Mouse (Mus musculus) limb, embryonic 13.5 days (tissue): ENCODE results near the gene Dbt. TPM values are rescaled to one million over a fixed set of nuclear protein-coding genes. Genes with fewer than 3 reads are reported as not detected.
A peak's percentile ranks its signal among the peaks of the same experiment; 100 is the strongest.
"Not testable (repeated sequence)": the region's sequence is repeated elsewhere in the genome, so short reads cannot be mapped to it uniquely, and the experiment has no call there.

Experiments
- ATAC-seq: fragments of 200-750 bp; cut with Nextera tagmentation; 2 replicates; pipeline ENCODE4 v1.8.0; 2017; ENCODE audit warnings: low read depth, moderate number of reproducible peaks, moderate TSS enrichment; ENCODE audit not compliant: low FRiP score
- H3K27ac ChIP-seq: fragments of 300-500 bp; sonication (generic); 2 replicates; pipeline ENCODE4 v1.5.1; 2015; ENCODE audit warnings: inconsistent platforms, mild to moderate bottlenecking, moderate library complexity
- H3K27me3 ChIP-seq: fragments of 300-500 bp; sonication (generic); 2 replicates; pipeline ENCODE4 v1.6.1; 2015; ENCODE audit warnings: mild to moderate bottlenecking, inconsistent platforms
- H3K36me3 ChIP-seq: fragments of 300-500 bp; sonication (generic); 2 replicates; pipeline ENCODE4 v1.6.1; 2015; ENCODE audit warnings: inconsistent platforms, mild to moderate bottlenecking, moderate library complexity
- H3K4me1 ChIP-seq: fragments of 300-500 bp; sonication (generic); 2 replicates; pipeline ENCODE4 v1.6.1; 2015; ENCODE audit warnings: inconsistent platforms
- H3K4me2 ChIP-seq: fragments of 300-500 bp; sonication (generic); replicated peaks from 2 replicates; pipeline ENCODE4 v1.6.1; 2015; ENCODE audit warnings: inconsistent platforms, mild to moderate bottlenecking, moderate library complexity
- H3K4me3 ChIP-seq: fragments of 300-500 bp; sonication (generic); 2 replicates; pipeline ENCODE4 v1.5.1; 2015; ENCODE audit warnings: moderate library complexity, mild to moderate bottlenecking, inconsistent platforms
- H3K9ac ChIP-seq: fragments of 300-500 bp; sonication (generic); 2 replicates; pipeline ENCODE4 v1.6.1; 2015; ENCODE audit warnings: mild to moderate bottlenecking, inconsistent platforms
- H3K9me3 ChIP-seq: fragments of 300-500 bp; sonication (generic); 2 replicates; pipeline ENCODE4 v1.6.1; 2016; ENCODE audit warnings: inconsistent platforms
- WGBS: fragments of 180-500 bp; shearing (Covaris S2); methylation state at CpG from one replicate; pipeline ENCODE4 v1.1.7; 2015; 5-methylcytosine and 5-hydroxymethylcytosine counted together
- polyA plus RNA-seq: library from polyadenylated mRNA; unstranded; fragments of >200 nt; fragmentation: Nextera tagmentation; extraction: Ambion mirVana; gene quantifications from 2 replicates; pipeline ENCODE4 v1.2.1, GENCODE M21; 2015

Gene Dbt
- polyA plus RNA-seq, 1 experiment from 2014 or later: 16.1 TPM

DNA sequence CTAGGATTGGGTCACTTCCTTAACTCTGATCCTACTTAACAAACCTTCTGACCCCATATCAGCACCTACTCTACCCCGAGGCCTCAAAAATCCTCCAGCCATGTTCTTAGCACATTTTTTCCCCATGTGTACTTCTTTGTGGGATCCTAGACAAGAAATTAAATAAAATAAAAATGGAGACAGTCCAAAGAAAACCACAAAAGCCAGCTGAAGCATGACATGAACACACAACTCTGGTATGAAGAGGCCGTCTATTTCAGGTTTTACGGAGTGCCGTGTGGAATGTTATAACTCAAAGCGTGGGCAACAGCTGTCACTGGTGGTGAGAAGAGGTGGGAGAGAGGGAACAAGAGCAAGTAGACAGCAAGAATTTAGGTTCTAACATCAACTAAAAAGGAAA is 38.5 kb downstream of the Dbt start:
- H3K36me3 ChIP-seq: peaks cover 29% of the 10 kb centered on the region
- H3K27ac ChIP-seq: no peak overlapping the region
- no peak overlapping the region for H3K9ac ChIP-seq
- no peak overlapping the region for H3K4me2 ChIP-seq
- no peak overlapping the region for H3K4me3 ChIP-seq
- H3K27me3 ChIP-seq: no peaks in the 10 kb centered on the region
- H3K4me1 ChIP-seq: no peaks in the 10 kb centered on the region
- 79% methylated on average over 5 of the region's 5 CpGs for WGBS
- no peaks in the 10 kb centered on the region for H3K9me3 ChIP-seq
- no peak for ATAC-seq

DNA sequence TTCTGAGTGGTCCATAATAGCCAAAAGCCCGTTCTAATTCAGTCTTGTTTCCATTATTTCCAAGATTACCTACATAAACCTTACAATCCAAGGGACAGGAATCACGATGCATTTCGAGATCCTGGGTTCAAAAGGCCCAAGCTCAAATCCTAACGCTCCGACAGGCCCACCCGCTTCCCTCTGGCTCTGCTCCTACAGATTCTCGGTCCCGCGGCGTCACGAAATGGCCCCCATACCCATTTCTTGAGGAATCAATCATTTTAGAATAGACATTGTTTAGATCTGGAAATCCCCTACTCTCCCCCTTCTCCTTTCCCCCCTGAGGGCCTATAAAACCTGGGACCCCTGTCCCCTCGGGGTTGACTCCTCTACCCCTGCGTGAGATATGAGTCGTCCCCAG is 48.4 kb downstream of the Dbt start:
- H3K9me3 ChIP-seq, H3K9ac ChIP-seq, H3K4me2 ChIP-seq, H3K27ac ChIP-seq, H3K4me3 ChIP-seq, H3K4me1 ChIP-seq, H3K27me3 ChIP-seq, ATAC-seq, H3K36me3 ChIP-seq: not testable (repeated sequence)
- WGBS: 92% methylated on average over 14 of the region's 14 CpGs

DNA sequence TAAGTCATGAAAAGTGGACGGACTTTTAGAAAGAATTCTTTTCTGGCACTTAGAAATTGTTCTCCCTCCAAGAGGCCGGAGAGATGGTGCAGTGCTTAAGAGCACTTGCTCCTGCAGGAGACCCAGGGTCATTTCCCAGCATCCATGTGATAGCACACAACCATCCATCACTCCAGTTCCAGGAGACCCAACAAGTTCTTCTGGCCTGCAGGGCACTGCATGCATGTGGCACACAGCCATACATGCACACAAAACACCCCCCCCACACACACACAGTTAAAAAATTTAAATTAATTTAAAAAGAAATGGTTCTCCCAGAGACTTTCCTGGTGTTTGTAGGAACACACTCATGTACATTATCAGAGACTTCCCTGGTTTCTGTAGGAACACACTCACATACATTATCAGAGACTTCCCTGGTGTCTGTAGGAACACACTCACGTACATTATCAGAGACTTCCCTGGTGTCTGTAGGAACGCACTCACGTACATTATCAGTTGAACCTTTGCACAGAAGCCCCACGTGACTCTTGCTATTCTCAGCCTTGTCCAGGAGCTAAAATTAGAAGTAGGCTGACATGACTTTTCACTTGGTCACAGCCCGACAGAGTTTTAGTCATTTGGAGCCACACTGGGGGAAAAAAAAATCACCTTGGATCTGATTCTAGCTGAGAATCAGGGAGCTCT is 49.7 kb downstream of the Dbt start, which contains the start of gene Lrrc39:
Gene Lrrc39 (plus strand): TSS at position 566 of the 687 bp plus-strand sequence.
- Histone ChIP-seq H3K27me3 (no peaks in the 10 kb centered on the region), H3K27ac (no peak within 1 kb of the TSS), H3K4me3 (no peak within 1 kb of the TSS), H3K4me1 (no peaks in the 10 kb centered on the region), H3K9ac (no peak within 1 kb of the TSS), H3K9me3 (peaks cover 6% of the 10 kb centered on the region; the same call in 1 of the 2 replicates), H3K4me2 (no peak within 1 kb of the TSS; the same call in 1 of the 2 replicates), H3K36me3 (no peaks in the 10 kb centered on the region)
- ATAC-seq: no peak
- 77% methylated on average over 7 of the region's 7 CpGs for WGBS

DNA sequence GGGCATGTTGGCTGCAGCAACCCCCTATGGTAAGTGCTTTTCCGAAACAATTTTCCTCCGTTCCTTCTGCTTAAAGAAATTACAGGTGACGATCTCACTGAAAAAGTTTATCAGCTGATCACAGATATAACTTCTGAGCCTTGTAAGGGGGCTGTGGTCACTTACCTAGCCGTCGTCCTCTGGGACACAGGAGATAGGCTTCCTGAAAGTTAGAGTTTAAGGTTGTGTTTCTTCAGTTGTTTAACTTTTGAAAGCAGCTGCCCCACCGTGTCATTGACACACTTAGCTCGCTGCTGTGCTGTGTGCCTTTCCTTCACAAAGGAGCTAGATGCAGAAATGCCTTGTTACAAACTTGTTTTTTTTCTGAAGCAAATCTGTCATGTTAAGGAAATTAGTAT is 50.2 kb downstream of the Dbt start:
- H3K27ac ChIP-seq: no peak overlapping the region
- H3K4me1 ChIP-seq: no peaks in the 10 kb centered on the region
- ATAC-seq: no peak
- 80% methylated on average over 7 of the region's 7 CpGs for WGBS
- H3K36me3 ChIP-seq: no peaks in the 10 kb centered on the region
- no peaks in the 10 kb centered on the region for H3K27me3 ChIP-seq
- no peak overlapping the region for H3K4me3 ChIP-seq
- H3K9me3 ChIP-seq: peaks cover 6% of the 10 kb centered on the region; the same call in 1 of the 2 replicates
- H3K4me2 ChIP-seq: no peak overlapping the region; the same call in 1 of the 2 replicates
- no peak overlapping the region for H3K9ac ChIP-seq

DNA sequence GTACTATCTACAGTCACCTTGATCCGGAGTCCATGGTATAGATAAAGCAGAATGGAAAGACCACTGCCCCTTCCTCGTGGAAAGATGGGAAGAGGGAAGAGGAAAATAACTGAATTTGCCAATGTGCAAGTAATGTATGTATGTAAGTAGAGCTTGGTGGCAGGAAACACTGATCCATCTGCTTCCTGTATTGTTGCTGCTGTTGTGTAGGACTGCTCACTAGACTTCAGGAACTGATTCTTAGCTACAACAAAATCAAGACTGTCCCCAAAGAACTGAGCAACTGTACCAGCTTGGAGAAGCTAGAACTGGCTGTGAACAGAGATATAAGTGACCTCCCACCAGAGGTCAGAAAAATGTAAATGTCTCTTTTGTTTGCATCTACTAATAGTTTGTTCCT is 57.8 kb downstream of the Dbt start:
- 77% methylated on average over 2 of the region's 2 CpGs for WGBS
- H3K4me3 ChIP-seq: no peak overlapping the region
- H3K36me3 ChIP-seq: no peaks in the 10 kb centered on the region
- no peak overlapping the region for H3K27ac ChIP-seq
- no peaks in the 10 kb centered on the region for H3K4me1 ChIP-seq
- peaks cover 6% of the 10 kb centered on the region; the same call in 1 of the 2 replicates for H3K9me3 ChIP-seq
- no peak overlapping the region for H3K4me2 ChIP-seq
- no peak for ATAC-seq
- no peaks in the 10 kb centered on the region for H3K27me3 ChIP-seq
- H3K9ac ChIP-seq: no peak overlapping the region

DNA sequence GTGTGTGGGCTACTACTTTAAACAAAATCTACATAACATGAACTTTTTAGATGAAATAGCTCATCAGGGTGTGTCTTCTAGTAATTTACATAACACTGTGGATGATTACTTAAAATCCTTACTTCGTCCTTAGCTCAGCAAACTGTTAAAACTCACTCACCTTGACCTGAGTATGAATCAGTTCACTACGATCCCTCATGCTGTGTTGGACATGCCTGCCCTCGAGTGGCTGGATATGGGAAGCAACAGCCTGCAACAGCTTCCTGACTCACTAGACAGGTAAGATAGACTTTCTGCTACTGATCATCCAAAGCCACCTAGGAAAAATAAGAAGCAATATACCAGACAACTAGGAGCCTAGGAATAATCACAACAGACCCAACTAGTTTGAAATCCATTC is 64.4 kb downstream of the Dbt start:
- Histone ChIP-seq H3K4me1 (no peaks in the 10 kb centered on the region), H3K9ac (no peak overlapping the region), H3K9me3 (no peaks in the 10 kb centered on the region), H3K4me2 (no peak overlapping the region), H3K36me3 (peaks cover 19% of the 10 kb centered on the region), H3K27ac (no peak overlapping the region), H3K27me3 (no peaks in the 10 kb centered on the region), H3K4me3 (no peak overlapping the region)
- ATAC-seq: no peak
- 55% methylated on average over 3 of the region's 3 CpGs for WGBS

DNA sequence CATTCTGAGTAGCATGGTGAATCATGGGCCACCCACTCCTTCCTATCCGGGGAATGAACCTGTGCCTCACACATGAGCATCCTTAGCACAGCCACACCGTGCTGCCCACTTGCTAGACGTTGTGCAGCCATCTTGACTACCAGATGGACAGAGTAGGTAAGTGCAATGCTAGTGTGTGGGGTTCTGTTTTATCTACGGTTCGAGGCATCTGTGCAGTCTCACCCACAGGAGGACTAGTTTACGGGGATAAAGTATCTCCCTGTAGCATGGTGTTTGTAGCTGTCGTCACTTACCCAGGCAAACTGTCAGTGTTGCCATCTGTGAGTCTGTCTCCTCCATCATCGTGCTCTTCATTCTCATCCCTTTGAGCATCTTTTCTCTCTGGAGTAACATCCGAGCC is 69.3 kb downstream of the Dbt start:
- Histone ChIP-seq H3K27me3 (no peaks in the 10 kb centered on the region), H3K4me1 (no peaks in the 10 kb centered on the region), H3K4me2 (no peak overlapping the region), H3K9ac (no peak overlapping the region), H3K4me3 (no peak overlapping the region), H3K36me3 (peaks cover 58% of the 10 kb centered on the region), H3K9me3 (no peaks in the 10 kb centered on the region), H3K27ac (no peak overlapping the region)
- no peak for ATAC-seq
- WGBS: 95% methylated on average over 9 of the region's 9 CpGs

DNA sequence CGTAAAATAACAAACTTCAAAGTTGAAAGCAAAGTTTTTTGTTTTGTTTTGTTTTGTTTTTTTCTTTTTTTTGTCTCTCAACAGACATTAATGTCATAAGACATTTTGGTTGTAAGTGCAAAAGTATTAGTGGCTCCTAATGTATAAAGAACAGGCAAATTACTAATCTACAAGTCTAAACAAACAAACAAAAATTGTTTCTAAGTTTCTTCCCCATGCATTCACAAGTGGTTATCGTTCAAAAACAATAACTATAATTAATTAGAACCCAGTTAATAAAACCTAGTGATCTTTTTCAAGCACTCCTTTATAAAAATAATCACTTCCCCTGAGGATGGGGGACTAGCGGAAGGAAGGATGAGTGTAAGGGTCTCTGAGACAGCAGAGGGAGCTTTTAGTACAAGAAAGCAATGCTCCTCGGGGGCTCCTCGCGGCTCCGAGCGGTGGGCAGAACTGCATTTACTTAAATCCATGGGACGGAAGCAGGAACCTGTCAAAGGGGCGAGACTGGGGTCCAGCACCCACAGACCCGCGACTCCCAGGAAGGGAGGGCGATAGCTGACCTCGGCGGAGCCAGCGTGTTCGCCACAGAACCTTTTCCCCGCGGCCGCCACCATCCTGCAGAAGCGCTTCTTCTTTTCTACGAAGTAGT is 81.3 kb downstream of the Dbt start:
- 2% methylated on average over 22 of the region's 22 CpGs for WGBS
- H3K36me3 ChIP-seq: peaks cover 25% of the 10 kb centered on the region
- H3K27me3 ChIP-seq: no peaks in the 10 kb centered on the region
- H3K9ac ChIP-seq: peak overlapping the region; percentile 85
- peaks cover 11% of the 10 kb centered on the region for H3K4me1 ChIP-seq
- H3K9me3 ChIP-seq: no peaks in the 10 kb centered on the region
- peak overlapping the region; percentile 83 for H3K27ac ChIP-seq
- H3K4me3 ChIP-seq: peak overlapping the region; percentile 85
- H3K4me2 ChIP-seq: peak overlapping the region; percentile 60
- ATAC-seq: peak; percentile 74

DNA sequence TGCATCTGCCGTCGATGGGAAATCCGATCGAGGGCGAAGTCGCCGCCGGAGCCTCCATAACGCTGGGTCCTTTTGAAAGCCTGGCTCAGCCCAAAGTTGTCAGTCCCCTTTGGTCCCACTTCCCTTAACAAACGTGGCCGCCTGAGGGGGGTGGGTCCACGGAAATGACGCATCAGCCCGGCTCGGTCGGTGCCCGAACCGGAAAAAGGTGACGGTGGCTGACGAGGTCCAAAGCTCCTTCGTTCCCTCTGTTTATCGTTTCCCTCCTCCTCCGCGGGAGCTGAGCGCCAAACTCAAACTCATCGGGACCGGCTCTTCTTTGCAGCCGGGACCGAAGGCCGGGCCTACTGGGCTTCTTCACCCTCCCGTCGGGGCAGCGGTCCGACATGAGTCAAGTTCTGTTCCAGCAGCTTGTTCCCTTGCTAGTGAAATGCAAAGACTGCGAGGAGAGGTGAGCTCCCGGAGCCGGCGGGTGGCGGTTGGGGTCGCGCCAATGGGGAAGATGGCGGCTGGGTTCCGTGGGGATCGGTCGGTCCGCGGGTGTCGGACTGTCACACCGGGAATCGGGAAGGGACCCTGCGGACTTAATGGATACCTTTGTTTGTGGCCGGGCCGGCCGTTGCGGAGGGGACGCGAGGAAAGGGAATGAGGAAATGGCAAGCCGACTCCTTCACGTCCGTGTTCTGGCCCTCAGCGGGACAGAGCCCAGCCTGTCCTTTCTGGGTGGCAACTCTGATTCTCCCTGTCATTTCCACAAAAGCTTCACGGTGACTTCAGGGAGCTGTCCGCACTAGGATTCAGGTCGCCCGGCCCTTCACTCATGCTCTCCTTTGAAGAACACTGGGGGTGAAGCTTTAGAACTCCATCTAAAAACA is 82.1 kb downstream of the Dbt start, which contains the start of gene Sass6:
Gene Sass6 (plus strand): TSS at position 255 of the 875 bp plus-strand sequence.
- Histone ChIP-seq H3K36me3 (peaks cover 18% of the 10 kb centered on the region), H3K4me2 (peak within 1 kb of the TSS; percentile 79), H3K4me1 (peaks cover 11% of the 10 kb centered on the region), H3K4me3 (peak within 1 kb of the TSS; percentile 85), H3K27me3 (no peaks in the 10 kb centered on the region), H3K9ac (peak within 1 kb of the TSS; percentile 85), H3K27ac (peak within 1 kb of the TSS; percentile 83), H3K9me3 (no peaks in the 10 kb centered on the region)
- under 1% methylated on average over 64 of the region's 65 CpGs for WGBS
- ATAC-seq: peak; percentile 97

DNA sequence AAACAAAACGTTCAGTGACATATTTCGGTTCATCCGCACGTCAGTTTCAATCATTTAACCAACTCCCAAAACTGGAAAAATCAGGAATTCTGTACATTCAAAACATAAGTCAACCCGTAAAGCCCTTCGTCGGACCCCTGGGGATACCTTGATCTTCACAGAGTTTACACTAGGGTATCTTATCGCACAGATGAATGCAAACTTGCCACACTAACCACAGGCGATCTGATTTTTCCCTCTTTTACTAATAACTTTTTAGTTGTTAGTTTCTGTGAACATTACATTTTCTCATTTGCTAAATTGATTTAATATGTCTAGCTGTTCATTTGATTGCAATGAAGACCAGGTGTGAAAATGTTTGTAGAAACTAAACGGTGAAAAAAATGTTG is 82.7 kb downstream of the Dbt start:
- 10% methylated on average over 10 of the region's 10 CpGs for WGBS
- Histone ChIP-seq H3K9ac (peak overlapping the region; percentile 81), H3K4me3 (peak overlapping the region; percentile 85), H3K4me1 (peaks cover 11% of the 10 kb centered on the region), H3K9me3 (no peaks in the 10 kb centered on the region), H3K27me3 (no peaks in the 10 kb centered on the region), H3K27ac (no peak overlapping the region), H3K4me2 (peak overlapping the region; percentile 79), H3K36me3 (peaks cover 11% of the 10 kb centered on the region)
- no peak for ATAC-seq
